Mouse (Mus musculus) c-Kit-negative CD71-positive TER-119-positive erythroid progenitor cells, embryonic 14.5 days (primary cell): ENCODE data around the gene Tfip11.
A peak's percentile ranks its signal among the peaks of the same experiment; 100 is the strongest.

Source experiments
- DNase-seq: peaks from one replicate; pipeline ENCODE4 v3.0.0-alpha.2; 2013; ENCODE audit warnings: low read depth, low spot score

Gene Tfip11

GRCm38 (mm10) chr5:112320379-112320778 is 5.8 kb upstream of the Tfip11 start:
- DNase-seq = no peak

- no peak for DNase-seq
Observed at GRCm38 (mm10) chr5:112320936-112321335, 5.2 kb upstream of the Tfip11 start.

- no peak for DNase-seq
Observed at GRCm38 (mm10) chr5:112321376-112321775, 4.8 kb upstream of the Tfip11 start.

GRCm38 (mm10) chr5:112323246-112323645 is 2.9 kb upstream of the Tfip11 start:
- no peak for DNase-seq

GRCm38 (mm10) chr5:112324637-112325545 is 1.3 kb upstream of the Tfip11 start:
- peak; percentile 44 for DNase-seq

GRCm38 (mm10) chr5:112326446-112327009 is 370 bp downstream of the Tfip11 start:
- DNase-seq = no peak

GRCm38 (mm10) chr5:112327854-112328253 is 1.7 kb downstream of the Tfip11 start:
- no peak for DNase-seq

GRCm38 (mm10) chr5:112329805-112330564 is 3.8 kb downstream of the Tfip11 start:
- no peak for DNase-seq

GRCm38 (mm10) chr5:112335473-112335872 is 9.3 kb downstream of the Tfip11 start:
- DNase-seq = no peak

GRCm38 (mm10) chr5:112337004-112337403 is 10.8 kb downstream of the Tfip11 start:
- no peak for DNase-seq

GRCm38 (mm10) chr5:112339215-112339614 is 13.1 kb downstream of the Tfip11 start:
- no peak for DNase-seq

- DNase-seq = peak; percentile 69
Observed at GRCm38 (mm10) chr5:112342463-112343204, 16.5 kb downstream of the Tfip11 start, which contains the start of the genes Srrd and Hps4. Gene Srrd, minus strand, starts transcription at chr5:112343040. Gene Hps4, plus strand, starts transcription at chr5:112343083.

- DNase-seq = peak; percentile 41
Observed at GRCm38 (mm10) chr5:112343205-112343595, 17.0 kb downstream of the Tfip11 start.

- DNase-seq = no peak
Observed at GRCm38 (mm10) chr5:112344092-112344960, 18.2 kb downstream of the Tfip11 start.

GRCm38 (mm10) chr5:112346211-112346965 is 20.2 kb downstream of the Tfip11 start:
- no peak for DNase-seq

GRCm38 (mm10) chr5:112349169-112349568 is 23.0 kb downstream of the Tfip11 start:
- no peak for DNase-seq

GRCm38 (mm10) chr5:112355493-112355892 is 29.3 kb downstream of the Tfip11 start:
- DNase-seq = no peak

GRCm38 (mm10) chr5:112355910-112356309 is 29.8 kb downstream of the Tfip11 start, which contains the start of gene Gm6583:
Gene Gm6583, minus strand, starts transcription at chr5:112356033.
- DNase-seq = no peak

- DNase-seq = no peak
Observed at GRCm38 (mm10) chr5:112356322-112356721, 30.2 kb downstream of the Tfip11 start.

GRCm38 (mm10) chr5:112359520-112359919 is 33.4 kb downstream of the Tfip11 start:
- DNase-seq = peak; percentile 22
